Mouse (Mus musculus) hematopoietic stem cell, adult 5-6 weeks (primary cell): ENCODE measurements around the gene Snapc1. TPM values are rescaled to one million over a fixed set of nuclear protein-coding genes. Genes with fewer than 3 reads are reported as not detected.

Source experiments
- ATAC-seq, 2 experiments: fragments of 125-278 bp in 1 of 2; replicated peaks in 1 of 2; 2 replicates each; pipeline ENCODE4 v1.8.0; 2016 to 2017; ENCODE audit warnings: inconsistent platforms in 2 of 2, mild to moderate bottlenecking in 2 of 2, moderate number of reproducible peaks in 2 of 2, low read depth in 1 of 2, moderate TSS enrichment in 1 of 2; ENCODE audit not compliant: low FRiP score in 2 of 2, poor library complexity in 2 of 2, severe bottlenecking in 2 of 2, insufficient read depth in 1 of 2, low TSS enrichment in 1 of 2
- total RNA-seq: library from RNA; stranded (forward); fragments of 172-1452, 232-1000 nt; gene quantifications from 2 replicates; pipeline ENCODE4 v1.2.3, GENCODE M21; 2017

Gene Snapc1
- 13.3 and 20.6 TPM in 2 replicates for total RNA-seq

DNA sequence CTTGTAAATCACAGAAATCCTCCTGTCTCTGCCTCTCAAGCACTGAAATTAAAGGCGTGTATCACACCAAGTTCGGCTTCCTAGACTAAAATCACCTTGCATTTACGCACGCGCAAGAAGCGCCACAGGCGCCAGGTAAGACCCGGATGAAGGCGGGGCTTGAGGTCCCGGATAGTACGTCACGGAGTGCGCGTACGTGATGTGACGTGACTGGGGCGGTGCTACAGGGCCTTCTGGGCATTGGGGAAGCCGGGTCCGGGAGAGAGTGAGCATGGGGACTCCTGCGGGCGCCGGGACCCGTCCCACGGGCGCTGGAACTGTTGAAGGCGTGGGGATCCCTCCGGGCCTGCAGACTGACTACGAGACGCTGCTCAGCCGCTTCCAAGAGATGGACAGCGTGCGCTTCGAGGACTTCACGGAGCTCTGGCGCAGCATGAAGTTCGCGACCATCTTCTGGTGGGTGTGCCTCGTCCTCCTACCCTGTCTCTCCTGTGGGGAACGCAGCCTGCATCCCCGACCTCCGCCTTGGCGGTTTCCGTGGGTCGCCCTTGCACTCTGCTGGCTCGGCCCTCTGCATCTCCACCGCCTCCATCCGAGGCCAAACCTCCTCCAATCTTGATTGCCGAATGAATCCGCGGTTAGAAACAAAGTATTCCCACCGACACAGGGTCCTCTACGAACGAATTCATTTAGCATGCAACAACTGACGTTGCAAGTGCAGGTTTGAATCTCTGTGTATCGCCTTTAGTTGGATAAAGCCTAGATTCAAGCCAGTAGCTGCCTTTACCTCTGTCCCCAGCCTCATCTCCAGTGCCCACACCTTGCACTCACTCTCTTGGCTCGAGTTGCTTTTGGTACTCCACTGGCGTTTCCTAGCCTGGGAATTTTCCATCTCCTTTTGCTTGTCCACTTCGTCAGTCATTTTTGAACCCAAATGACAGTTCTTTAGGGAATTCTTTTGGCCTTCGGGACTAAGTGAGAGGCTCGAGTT, at the start of gene Snapc1:
Gene Snapc1 (plus strand): TSS at position 191 of the 991 bp plus-strand sequence.
- peak; percentile 99 to 100 for ATAC-seq

DNA sequence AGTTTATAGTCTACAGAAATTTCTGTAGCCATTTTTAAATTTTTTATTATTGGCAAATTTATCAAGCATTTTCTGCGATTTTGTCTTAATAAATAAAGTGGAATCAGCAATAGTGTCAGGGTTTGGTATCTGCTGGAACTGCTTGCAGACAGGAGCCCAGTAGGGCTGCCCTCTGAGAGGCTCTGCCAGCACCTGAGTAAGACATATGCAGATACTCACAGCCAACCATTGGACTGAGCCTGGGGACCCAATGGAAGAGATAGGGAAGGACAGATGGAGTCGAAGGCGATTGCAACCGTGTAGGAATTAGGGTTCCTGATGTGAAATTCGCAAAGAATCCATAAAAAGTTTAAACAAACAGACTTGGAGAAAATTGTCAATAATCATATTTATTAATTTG, 45.8 kb upstream of the Snapc1 start:
- ATAC-seq: no peak

DNA sequence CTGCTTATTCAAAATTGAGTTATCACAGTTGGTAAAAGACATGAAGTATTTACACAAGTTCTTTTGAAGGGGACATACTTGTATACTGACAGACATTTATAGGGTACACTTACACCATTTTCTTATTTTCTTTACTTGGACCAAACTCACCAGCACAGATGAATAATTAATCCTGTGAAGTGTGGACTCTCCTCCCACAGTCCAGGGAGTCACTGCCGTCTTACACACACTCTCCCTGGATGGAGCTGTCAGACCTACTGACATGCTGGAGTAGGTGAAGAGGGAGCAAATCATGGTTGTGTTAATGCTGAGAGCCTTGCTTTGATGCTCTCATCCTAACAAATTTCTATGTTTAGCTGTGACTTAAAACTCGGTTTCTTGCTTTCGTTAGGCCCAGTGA, 34.0 kb upstream of the Snapc1 start:
- no peak for ATAC-seq

DNA sequence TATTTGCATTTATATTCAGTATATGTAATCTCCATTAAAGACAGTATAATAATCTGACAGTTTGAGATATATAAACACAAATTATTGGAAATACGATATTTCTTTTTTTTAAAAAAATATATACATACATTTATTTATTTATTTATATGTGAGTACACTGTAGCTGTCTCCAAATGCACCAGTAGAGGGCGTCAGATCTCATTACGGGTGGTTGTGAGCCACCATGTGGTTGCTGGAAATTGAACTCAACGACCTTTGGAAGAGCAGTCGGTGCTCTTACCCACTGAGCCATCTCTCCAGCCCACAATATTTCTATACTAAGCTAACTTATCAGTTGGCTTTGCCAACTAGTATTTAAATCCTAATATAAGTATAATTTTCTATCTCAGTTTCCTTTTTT, 33.0 kb upstream of the Snapc1 start:
- ATAC-seq: no peak

- no peak for ATAC-seq
Measured at GRCm38 (mm10) chr12:73934528-73934927, 29.8 kb upstream of the Snapc1 start.

DNA sequence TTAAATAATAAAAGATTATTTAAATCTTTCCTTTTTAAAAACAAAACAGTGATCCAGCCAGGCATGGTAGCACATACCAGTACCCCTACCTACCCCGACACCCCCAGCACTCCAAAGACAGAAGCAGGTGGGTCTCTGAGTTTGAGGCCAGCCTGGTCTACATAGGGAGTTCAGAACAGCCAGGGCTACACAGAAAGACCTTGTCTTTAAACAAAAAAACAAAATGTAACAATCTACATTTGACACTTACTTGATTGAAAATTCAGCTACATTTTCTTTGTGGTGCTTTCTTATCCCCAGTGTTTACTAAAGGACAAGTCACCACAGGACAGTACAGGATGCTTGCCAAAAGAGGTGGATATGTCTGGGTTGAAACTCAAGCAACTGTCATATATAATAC, 26.9 kb upstream of the Snapc1 start, which contains the start of gene Gm49321:
Gene Gm49321 (plus strand): TSS at position 301 of the 400 bp plus-strand sequence.
- no peak for ATAC-seq

- no peak for ATAC-seq
Measured at GRCm38 (mm10) chr12:73939542-73939941, 24.7 kb upstream of the Snapc1 start.

DNA sequence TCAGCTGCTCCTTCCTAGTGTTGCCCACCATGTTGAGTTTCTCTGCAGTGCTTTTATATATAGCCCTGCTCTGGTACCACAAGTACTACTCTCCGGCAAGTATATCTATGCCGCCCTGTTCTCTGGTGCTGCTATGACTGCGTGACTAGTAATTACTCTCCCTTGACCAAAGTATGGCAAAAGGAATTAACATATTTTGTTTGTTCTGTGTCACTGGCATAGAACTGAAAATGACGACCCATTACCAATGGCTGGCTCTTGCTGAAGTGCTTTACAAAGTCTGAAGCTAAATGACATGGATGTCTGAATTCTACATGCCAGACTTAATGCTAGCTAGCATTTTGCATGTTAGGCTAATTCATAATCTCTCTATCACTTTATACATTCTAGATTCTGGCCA, 15.9 kb upstream of the Snapc1 start:
- ATAC-seq: no peak

DNA sequence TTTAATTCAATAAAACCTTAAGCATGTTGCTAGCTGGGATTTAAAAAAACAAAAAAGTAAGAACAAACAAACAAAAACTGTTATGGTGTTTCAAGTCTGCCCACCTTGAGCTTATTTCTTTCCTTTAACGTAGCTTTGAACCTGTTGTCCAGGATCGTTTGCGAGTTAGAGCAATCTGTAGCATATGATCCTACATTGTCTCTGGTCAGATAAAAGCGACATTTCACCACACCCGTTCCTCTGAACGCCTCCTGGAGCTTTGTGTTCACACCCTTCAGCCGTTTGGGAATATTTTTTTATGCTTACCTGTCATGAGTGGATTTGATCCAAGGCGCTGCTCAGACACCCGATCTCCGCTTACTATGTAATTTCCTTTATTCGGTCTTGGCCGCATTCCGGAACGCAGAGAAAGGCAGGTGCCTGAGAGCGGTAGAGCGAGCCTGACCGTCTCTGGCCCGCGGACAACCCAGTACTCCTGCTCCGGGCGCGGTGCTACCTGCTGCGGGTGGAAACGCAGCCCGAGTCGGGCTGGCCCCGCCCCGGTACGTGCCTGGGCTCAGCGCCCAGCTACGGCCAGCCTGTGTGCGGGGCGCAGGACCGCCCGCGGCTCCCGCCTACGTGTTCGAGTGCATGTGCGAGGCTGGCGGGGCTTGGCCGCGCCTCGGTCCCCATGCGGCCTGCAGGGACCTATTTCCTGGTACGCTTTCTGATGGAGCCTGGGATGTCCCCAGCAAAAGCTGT, 14.8 kb upstream of the Snapc1 start:
- ATAC-seq: peak; percentile 19 to 59; a peak in 3 of 4 replicates

GRCm38 (mm10) chr12:73952879-73953278, 11.4 kb upstream of the Snapc1 start:
- peak; percentile 52 to 65 for ATAC-seq

GRCm38 (mm10) chr12:73953420-73954186, 10.7 kb upstream of the Snapc1 start:
- ATAC-seq: peak; percentile 70 to 71

DNA sequence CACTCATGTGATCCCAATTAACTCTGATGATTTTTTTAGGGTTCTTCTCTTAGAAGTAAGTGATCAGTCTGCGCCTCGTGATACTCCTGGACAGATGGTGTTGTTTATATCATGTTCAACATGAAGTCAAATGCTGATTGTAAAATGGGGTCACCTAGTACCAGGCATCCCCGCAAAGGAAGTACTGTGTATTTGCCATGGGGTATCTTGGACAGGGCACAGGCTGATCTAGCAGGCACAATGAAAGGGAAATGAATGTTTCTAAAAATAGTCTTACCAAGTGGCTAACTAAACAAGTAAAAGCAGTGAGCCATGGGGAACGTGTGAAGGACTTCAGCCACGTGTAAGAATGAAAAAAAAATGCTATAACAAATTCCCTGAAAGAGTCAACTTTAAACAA, 9.5 kb upstream of the Snapc1 start:
- no peak for ATAC-seq

DNA sequence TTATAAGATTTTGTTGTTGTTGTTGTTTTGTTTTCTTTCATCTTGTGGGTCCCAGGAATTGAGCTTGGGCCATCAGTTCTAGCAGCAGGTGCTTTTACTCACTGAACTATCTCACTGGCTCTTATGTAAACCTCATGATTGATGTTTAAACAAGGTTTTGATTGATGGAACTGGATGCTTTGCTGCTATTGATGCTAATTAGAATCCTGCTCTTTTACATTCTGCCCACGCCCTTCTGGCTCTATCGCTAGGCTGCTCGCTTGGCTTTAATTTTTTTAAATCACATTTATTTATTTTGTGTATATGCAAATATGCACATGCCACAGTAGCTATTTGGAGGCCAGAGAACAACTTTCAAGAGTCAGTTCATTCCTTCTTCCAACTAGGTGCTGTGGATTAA, 6.6 kb upstream of the Snapc1 start:
- no peak for ATAC-seq

GRCm38 (mm10) chr12:73958830-73959229, 5.5 kb upstream of the Snapc1 start:
- ATAC-seq: no peak

DNA sequence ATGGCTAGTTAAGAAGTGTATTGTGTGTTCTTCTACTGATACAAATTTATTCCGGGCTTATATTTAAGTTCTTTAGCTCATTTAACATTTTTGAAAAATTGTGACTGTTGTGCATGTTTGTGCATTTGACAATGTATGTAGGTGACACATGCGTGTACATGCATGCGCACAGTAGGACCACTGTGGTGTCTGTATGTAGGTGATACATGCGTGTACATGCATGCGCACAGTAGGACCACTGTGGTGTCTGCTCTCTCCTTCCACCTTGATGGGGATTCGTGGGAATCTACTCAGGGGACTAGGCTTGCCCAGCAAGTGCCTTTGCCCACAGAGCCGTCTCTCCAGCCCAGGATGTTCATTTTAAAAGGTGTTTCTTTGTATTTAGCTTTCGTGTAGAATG, 4.9 kb downstream of the Snapc1 start:
- no peak for ATAC-seq

DNA sequence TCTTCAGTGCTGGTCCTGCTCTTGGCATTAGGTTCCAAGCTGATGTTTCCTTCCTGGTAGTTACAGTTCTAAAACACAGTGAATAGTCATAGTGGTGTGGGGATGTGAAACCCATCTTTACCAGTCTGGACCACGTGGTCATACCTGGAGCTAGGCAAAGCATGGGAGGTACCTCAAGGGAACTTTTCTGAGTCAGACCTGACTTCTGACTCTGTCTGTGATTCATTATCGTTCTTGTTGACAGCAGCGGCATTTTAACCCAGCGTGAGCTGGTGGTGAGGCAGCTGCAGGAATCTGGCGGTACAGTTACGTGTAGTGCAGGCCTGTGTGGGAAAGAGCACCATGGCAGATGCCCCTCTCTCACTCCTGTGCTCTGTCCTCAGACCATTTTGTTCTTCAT, 10.3 kb downstream of the Snapc1 start:
- no peak for ATAC-seq

- peak; percentile 48 to 80 for ATAC-seq
Measured at GRCm38 (mm10) chr12:73978144-73978543, 13.9 kb downstream of the Snapc1 start.
